Mouse (Mus musculus) hindlimb bud, embryonic 11.5 days (tissue): ENCODE measurements at regions not wholly inside any gene's neighbourhood (a gene's known extent, or its start where the extent isn't known, plus 50 kb on each side); places are given as distances from the start of the nearest gene placed in this dataset.
"Not testable (repeated sequence)": the region's sequence is repeated elsewhere in the genome, so short reads cannot be mapped to it uniquely, and the experiment has no call there.

Experiments
- DNase-seq: peaks from one replicate; pipeline ENCODE4 v3.0.0-alpha.2; 2012; ENCODE audit warnings: low read depth, low spot score; ENCODE audit errors: extremely low spot score

DNA sequence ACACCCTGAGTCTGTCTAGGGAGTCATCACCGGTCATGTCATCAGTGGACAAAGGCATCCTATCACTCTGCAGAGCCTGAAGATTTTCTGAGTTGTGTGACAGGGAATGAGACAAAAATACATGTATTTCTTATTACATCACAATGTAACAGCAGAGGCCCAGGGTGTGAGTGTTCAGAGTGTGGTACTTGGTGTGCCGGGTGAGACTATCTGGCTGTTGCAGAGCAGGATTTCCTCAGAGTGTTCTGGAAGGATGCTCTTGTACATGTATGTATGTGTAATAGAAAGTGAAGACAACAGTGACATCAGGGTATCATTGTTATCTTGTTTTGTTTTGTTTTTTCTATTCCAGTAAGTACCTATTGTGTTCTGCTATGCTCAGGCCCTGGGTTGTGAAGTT, 87.7 kb downstream of the Rhob start:
- no peak for DNase-seq

DNA sequence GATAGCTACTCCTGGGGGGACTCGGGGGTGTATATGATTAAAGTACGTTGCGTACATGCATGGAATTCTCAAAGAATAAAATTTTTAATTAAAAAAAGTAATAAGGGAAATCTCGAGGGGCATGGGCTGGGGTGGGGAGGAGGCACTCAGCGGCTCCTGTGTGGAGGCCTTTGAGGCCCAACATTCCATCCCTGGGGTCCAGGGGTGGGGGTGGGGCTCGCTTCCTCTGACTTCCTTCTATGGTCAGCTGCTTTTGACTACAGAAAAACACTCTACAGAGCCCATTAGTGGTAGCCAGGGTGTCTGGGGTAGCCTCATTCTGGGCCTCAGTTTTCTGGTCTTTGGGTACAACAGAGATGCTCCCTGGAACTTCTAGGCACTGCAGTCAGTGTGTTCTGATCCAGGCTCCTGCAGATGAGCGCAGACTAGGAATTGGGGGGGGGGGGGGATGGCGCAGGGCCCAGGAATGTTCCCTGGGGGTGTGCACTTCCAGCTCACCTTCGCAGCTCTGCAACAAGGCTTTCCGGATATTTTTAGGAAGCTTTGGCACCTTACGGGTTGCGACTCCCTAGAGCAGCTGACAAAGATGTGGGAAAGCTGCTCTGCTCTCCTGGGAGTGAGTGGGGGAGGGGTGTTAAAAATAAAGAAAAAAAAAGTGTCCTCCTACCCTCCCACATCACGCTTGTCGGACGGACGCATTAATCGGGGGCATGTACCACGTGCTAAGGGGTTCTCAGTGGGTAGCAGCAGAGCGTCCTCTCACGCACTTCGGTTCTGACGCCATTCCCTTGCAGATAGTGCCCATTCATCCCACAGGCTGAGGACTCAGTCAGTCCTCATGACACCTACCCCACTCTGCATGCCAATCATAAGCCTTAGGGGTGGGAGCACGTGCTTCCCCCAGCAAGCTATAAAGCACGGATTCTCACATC, 89.1 kb downstream of the Rhob start:
- DNase-seq, result no peak

DNA sequence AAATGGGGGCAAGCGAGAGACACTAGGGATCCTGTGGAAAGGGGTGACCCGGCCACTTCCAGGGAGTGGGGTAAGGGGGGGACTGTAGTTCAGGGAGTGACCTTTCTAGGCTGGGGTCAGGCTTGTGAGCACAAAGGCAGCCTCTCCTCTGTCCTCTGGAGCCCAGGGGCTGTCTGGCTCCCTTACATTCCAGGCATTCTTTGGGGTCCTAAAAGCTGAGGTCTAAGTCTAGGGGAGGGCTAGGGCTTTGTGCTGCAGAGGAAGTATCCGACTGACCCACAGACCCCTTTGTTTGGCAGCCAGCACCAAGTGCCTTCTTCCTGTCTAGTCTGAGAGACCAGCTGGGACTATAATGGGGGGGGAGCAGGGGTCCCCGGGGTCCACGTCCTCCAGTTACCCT, 88.9 kb downstream of the Hs1bp3 start:
- DNase-seq, result peak; percentile 22

DNA sequence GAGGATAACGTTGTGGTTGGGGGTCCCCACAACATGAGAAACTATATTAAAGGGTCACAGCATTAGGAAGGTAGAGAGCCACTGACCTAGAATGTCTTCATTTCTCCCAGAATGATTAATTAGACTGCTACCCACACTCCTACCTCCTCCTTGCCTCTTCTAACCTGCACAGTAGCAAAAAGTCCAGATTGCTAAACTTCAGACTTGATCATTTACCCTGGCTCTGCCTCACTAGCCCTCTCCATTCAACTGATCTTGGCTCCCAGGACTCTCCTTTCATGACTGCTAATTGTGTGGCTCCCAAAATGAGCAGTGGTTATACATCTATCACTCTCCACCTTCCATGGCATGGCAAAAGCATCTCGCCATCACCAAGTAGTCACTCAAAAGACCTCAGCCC, 88.1 kb downstream of the Hs1bp3 start:
- DNase-seq, result no peak

DNA sequence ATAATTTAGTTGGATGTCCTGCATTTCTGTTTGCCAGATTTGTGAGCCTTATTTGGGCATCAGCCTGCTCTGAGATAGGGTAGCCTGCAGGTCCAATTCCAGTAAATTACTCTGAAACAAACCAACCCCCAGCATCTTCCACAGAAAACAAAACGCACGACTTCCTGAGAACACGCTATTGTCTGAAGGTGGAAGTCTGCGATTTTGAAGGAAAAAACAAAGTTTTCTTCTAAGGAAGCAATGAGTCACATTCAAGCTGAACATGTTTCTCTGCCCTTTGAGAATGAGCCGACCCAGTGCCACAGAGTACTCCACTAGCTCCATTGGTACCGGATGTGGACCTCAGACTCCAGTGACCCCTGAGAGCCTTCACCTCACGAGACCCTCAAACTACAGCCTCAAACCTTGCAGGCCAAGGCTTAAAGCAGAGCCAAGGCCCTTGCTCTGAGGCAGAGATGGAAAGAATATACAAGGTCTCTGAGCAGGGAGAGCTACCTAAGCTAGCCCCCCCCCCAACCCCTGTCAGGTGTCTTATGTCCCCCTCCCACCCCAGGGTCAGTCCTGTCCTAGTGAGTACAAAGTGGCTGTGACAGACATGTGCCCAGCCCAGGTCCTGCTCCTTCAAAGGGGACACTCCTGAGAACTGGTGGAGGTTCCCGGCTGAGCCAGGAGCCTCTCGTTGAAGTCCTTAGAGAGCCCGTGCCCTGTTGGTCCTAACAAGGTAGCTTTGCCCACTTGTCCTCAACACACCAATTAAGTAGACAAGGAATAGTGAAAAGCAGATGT, 87.3 kb downstream of the Hs1bp3 start:
- no peak for DNase-seq

DNA sequence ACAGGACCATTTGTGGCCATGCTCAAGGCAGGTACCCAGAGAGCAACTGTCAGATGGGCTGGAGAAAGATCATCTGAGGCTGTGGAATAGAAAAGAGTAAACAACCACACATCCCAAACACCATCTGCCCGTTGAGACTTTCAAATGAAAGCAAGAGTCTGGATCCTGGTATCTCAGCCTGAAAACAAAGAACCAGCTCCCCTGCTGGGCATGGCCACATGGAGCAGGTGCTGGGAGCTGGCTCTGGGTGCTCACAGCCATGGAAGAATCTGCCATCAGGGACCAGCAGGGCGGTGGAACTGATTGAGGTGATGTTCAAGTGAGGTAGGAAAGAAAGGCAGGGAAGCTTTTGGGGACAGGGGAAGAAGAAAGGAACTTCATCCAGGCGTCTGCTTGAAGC, 85.6 kb downstream of the Hs1bp3 start:
- DNase-seq, result no peak

DNA sequence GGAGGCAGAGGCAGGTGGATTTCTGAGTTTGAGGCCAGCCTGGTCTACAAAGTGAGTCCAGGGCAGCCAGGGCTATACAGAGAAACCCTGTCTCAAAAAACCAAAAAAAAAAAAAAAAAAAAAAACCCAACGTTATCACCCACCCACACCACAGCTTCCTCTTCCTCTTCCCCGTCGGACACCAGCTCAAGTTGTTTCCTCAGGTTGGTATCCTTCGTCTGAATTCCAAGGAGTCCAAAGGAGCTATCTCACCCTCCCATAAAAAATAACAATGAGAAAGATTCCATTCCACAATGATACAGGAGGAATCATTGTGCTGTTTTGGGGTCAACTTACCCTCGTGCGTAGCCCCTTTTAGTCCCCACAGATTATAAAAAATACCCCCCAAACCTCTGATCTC, 83.2 kb downstream of the Hs1bp3 start:
- not testable (repeated sequence) for DNase-seq

DNA sequence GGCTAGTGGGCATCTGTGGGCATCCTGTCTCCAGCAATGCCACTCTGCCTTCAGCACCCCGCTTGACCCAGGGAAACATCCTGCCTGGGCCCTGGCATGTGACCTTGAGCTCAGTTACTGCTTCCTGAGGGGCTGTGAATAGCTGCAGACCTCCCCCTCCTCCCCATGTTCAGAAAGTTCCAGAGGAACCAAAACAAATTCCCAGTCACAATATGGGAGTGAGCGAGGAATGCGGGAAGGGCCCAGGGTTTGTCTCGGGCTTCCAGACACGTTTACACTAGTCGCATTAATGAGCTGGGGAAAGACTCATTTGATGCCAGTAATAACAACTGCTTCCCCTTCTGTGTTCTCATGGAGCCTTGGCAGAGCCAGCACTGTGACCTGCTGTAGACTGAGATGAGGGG, 81.7 kb downstream of the Hs1bp3 start:
- DNase-seq, result no peak

DNA sequence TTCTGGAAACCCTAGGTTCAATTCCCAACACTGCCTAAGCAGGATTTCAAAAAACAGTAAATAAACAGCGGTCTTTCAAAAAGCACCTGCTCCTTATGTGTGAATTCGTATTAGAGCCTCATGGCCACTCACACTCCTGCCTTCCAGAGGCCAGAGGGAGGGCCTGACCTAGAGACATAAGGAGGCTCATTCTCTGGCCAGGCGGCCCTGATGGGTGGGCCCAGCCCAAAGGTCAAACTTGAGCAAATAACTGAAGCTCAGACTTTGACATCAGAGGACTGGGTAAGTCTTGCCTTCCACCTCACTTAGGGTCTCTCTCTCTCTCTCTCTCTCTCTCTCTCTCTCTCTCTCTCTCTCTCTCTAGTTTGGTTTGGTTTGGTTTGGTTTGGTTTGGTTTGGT, 80.7 kb downstream of the Hs1bp3 start:
- DNase-seq, result no peak
